Mouse (Mus musculus): ENCODE data around the gene Fcho1. TPM values are rescaled to one million over a fixed set of nuclear protein-coding genes. Genes with fewer than 3 reads are reported as not detected.

Gene Fcho1
- polyA plus RNA-seq (2015; fragmentation: Nextera tagmentation; extraction: Ambion mirVana): 5.1 and 6.2 TPM in 2 replicates

DNA sequence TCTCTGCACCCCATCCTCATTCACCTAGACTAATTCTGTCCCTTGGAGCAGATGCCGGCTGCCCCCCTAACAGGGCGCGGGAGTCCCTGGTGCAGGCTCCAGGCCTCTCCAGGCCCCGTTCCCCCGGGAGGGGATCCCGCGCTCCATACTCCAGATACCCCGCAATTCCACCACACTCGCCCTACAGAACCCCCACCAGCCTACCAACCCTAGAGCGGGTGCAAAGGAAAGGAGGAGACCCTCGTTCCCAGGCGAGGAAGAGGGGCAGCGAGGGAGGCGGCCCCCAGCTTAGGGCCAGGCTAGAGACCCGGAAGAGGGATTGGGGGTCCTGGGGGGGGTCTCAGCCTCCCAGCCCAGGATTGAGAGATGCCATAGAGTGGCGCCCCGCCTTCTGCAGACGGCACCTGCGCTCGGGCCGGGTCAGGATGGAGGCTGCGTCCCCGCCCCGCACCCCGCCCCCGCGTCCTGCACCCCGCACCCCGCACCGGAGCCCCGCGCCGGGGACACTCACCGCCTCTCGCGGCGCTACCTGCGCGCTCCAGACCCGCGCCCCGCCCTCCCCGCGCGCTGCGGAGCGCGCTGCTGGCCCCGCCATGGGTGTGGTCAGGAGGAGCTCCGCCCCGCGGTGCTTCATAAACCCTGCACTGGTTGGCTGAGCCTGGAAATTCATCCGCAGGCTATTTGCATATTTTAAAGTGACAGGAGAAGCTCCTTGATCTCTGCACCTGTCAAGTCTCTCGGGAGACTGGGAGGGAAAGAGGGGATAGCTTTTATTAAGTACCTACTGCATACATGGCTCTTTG is at the start of gene Fcho1:
Gene Fcho1 (minus strand): TSS at position 595 of the 803 bp plus-strand sequence.

DNA sequence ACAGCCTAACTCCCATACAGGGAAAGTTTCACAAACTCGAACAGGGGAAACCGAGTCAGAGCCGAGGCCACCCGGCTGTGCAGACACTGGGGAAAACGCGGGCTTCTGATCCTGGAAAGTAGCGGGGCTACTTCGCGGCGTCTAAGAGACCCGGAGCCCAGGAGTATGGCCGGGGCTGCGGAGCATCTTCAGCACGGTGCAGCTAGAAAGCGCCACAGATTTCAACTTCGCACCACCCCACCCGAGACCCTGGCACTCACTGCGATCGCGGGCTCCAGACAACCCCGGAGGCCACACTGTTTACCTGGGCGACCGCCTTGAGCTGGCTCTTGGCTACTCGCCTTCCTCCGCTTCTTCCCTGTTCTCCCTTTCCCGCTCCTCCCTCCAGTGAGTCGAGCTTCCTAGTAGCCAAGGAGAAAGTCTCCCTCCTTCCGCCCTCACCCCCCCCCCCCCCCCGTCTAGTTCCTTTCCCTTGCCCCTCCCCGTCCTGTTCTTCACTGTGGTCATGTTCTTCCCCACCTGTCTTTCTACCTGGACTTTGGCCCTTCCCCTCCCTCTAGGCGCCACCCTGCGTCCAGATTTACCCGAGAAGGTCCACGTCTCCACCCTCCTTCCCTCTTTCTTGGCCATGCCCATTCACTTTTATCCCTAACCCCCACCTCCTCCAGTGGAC is 24.0 kb downstream of the Fcho1 start, which contains the start of gene B3gnt3:
Gene B3gnt3 (minus strand): TSS at position 376 of the 673 bp plus-strand sequence.

GRCm38 (mm10) chr8:71689028-71689427 is 36.5 kb downstream of the Fcho1 start, which contains the start of gene Insl3:
Gene Insl3 (plus strand): TSS chr8:71689214.

DNA sequence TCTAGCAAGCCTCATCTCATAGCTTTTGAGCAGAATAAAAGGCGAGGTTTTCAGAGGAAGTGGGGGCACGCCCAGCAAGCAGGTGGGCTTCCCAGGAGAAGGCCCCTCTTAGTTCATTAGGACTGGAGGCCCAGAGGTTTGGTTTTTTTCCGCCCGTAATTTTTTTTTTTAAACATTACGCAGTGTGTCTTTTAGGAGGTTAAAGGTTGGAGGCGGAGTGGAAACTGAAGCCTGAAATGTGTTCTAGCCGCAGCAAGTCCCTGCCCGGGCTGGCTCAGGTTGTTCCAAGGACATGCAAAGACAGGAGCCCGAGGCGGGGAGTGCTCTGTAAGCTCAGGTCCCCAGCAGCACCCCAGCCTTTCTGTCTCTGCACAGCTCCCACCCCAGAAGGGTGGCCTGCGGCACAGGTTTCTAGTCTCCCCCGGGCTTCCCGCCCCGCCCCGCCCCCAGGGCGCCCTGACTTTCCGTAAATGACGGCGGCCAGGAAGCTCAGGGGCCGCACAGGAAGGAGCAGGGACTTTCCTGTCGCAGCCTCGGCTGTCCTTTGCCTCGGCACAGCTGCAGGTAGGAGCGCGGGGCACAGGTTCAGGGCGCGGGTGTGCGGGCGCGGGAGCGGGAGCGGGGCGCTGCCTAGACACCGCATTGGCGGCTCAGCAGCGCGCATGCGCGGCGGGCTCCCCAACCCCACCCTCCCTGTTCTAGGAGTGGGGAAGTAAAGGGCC is 49.3 kb downstream of the Fcho1 start, which contains the start of gene Jak3:
Gene Jak3 (plus strand): TSS at position 277 of the 722 bp plus-strand sequence.

GRCm38 (mm10) chr8:71671549-71671965 is 54.0 kb downstream of the Fcho1 start, which contains the start of gene Unc13a:
Gene Unc13a (minus strand): TSS chr8:71671757.

Other genes starting within 250 kb of the Fcho1 start
- 3.3 and 4.4 TPM in 2 replicates for gene Ano8, start 239.8 kb downstream of the Fcho1 start, polyA plus RNA-seq (2015; fragmentation: Nextera tagmentation; extraction: Ambion mirVana)
- gene Gtpbp3, start 237.6 kb downstream of the Fcho1 start, polyA plus RNA-seq (2015; fragmentation: Nextera tagmentation; extraction: Ambion mirVana): 9.8 and 11.8 TPM in 2 replicates
- gene Plvap, start 214.0 kb downstream of the Fcho1 start, polyA plus RNA-seq (2015; fragmentation: Nextera tagmentation; extraction: Ambion mirVana): 65.2 and 131 TPM in 2 replicates
- not detected in 2 replicates for gene Ccdc194, start 200.0 kb downstream of the Fcho1 start, polyA plus RNA-seq (2015; fragmentation: Nextera tagmentation; extraction: Ambion mirVana)
- 85.3 and 125 TPM in 2 replicates for gene Bst2, start 188.3 kb downstream of the Fcho1 start, polyA plus RNA-seq (2015; fragmentation: Nextera tagmentation; extraction: Ambion mirVana)
- 141 TPM in 2 replicates for gene Mvb12a, start 182.8 kb downstream of the Fcho1 start, polyA plus RNA-seq (2015; fragmentation: Nextera tagmentation; extraction: Ambion mirVana)
- 7.8 and 15.0 TPM in 2 replicates for gene Tmem221, start 166.8 kb downstream of the Fcho1 start, polyA plus RNA-seq (2015; fragmentation: Nextera tagmentation; extraction: Ambion mirVana)
- gene Nxnl1, start 159.1 kb downstream of the Fcho1 start, polyA plus RNA-seq (2015; fragmentation: Nextera tagmentation; extraction: Ambion mirVana): 0.24 and 0.70 TPM in 2 replicates
- gene Slc27a1, start 156.8 kb downstream of the Fcho1 start, polyA plus RNA-seq (2015; fragmentation: Nextera tagmentation; extraction: Ambion mirVana): 38.9 and 85.2 TPM in 2 replicates
- 274 and 329 TPM in 2 replicates for gene Pgls, start 133.5 kb downstream of the Fcho1 start, polyA plus RNA-seq (2015; fragmentation: Nextera tagmentation; extraction: Ambion mirVana)
- gene Fam129c, start 128.1 kb downstream of the Fcho1 start, polyA plus RNA-seq (2015; fragmentation: Nextera tagmentation; extraction: Ambion mirVana): 0.90 and 1.8 TPM in 2 replicates
- gene Colgalt1, start 114.7 kb downstream of the Fcho1 start, polyA plus RNA-seq (2015; fragmentation: Nextera tagmentation; extraction: Ambion mirVana): 53.2 and 58.1 TPM in 2 replicates
- gene Unc13a, start 54.0 kb downstream of the Fcho1 start, polyA plus RNA-seq (2015; fragmentation: Nextera tagmentation; extraction: Ambion mirVana): 2.3 and 2.9 TPM in 2 replicates
- gene Jak3, start 49.4 kb downstream of the Fcho1 start, polyA plus RNA-seq (2015; fragmentation: Nextera tagmentation; extraction: Ambion mirVana): 2.7 and 6.0 TPM in 2 replicates
- gene Insl3, start 36.5 kb downstream of the Fcho1 start, polyA plus RNA-seq (2015; fragmentation: Nextera tagmentation; extraction: Ambion mirVana): 0.65 and 2.0 TPM in 2 replicates
- gene B3gnt3, start 23.9 kb downstream of the Fcho1 start, polyA plus RNA-seq (2015; fragmentation: Nextera tagmentation; extraction: Ambion mirVana): 2.2 and 4.1 TPM in 2 replicates
- gene Zfp709, start 156.3 kb upstream of the Fcho1 start, polyA plus RNA-seq (2015; fragmentation: Nextera tagmentation; extraction: Ambion mirVana): 5.3 and 5.6 TPM in 2 replicates
- gene Zfp882, start 182.9 kb upstream of the Fcho1 start, polyA plus RNA-seq (2015; fragmentation: Nextera tagmentation; extraction: Ambion mirVana): 2.7 and 3.2 TPM in 2 replicates
- 17.0 and 21.5 TPM in 2 replicates for gene Zfp617, start 182.9 kb upstream of the Fcho1 start, polyA plus RNA-seq (2015; fragmentation: Nextera tagmentation; extraction: Ambion mirVana)
- gene Zfp961, start 225.3 kb upstream of the Fcho1 start, polyA plus RNA-seq (2015; fragmentation: Nextera tagmentation; extraction: Ambion mirVana): 15.1 and 18.7 TPM in 2 replicates